8 mouse cellular contexts compared by ENCODE assay signal in the genomic region with DNA sequence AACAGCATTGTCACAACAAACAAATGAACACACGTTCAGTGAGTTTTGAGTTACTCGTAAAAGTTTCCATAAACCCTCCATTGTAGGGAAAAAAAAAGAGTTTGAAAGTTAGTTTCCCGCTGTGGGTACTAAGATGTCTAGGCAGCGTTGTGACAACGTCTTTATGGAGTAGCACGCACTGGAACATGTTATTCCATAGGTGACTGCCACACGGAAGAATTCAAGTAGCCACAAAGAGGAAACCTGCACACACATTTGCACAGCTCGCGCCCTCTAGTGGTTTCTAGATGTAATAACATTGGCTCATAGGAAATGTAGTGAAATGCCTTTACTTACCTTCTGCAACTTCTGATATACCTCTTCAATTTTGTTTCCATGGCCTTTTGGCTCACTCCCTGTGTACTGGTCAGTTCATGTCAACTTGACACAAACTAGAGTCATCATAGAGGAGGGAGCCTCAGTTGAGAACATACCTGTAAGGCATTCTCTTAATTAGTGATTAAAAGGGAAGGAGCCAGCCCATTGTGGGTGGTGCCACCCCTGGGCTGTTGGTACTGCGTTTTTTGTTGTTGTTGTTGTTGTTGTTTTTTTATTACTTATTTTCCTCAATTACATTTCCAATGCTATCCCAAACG. TPM values are rescaled to one million over a fixed set of nuclear protein-coding genes. Genes with fewer than 3 reads are reported as not detected.
A peak's percentile ranks its signal among the peaks of the same experiment; 100 is the strongest.
DNase-seq lines count a peak whose midpoint lies in the region; ATAC-seq and TF ChIP-seq lines count a peak whose summit lies in the region.

No protein-coding gene starts in this region.

- no peaks in the 10 kb centered on the region for H3K4me1 ChIP-seq in hindbrain, embryonic 14.5 days (replicated peaks; ENCODE audit: control insufficient read depth, insufficient read depth, low read length)
- H3K4me1 ChIP-seq in stomach, embryonic 15.5 days: no peaks in the 10 kb centered on the region

- DNase-seq in cerebellum, postnatal 10 days: peak; percentile 18 to 57
- DNase-seq in cerebellum, postnatal 36 days: no peak
- peak; percentile 83 for DNase-seq in embryo, embryonic 10.5 days (ENCODE audit: low spot score)
- DNase-seq in hindbrain, embryonic 14.5 days (ENCODE audit: low spot score): peak; percentile 70
- peak; percentile 55 for DNase-seq in lung, postnatal 25 days (ENCODE audit: low spot score)
- no peak for DNase-seq in ovary, postnatal 36 days (ENCODE audit: low spot score)

- H3ac ChIP-seq in C2C12 (ENCODE audit: control insufficient read depth, insufficient read length, low read depth): no peak overlapping the region

- H3K9ac ChIP-seq in hindbrain, embryonic 14.5 days: no peak overlapping the region
- no peak overlapping the region for H3K9ac ChIP-seq in stomach, embryonic 15.5 days

- no peak for ATAC-seq in hindbrain, embryonic 14.5 days (ENCODE audit: low FRiP score)
- ATAC-seq in stomach, embryonic 15.5 days (ENCODE audit: insufficient read depth, low FRiP score, low read depth): no peak

- H3K27me3 ChIP-seq in C2C12 (ENCODE audit: control insufficient read depth, insufficient read depth, insufficient read length): no peaks in the 10 kb centered on the region
- no peaks in the 10 kb centered on the region for H3K27me3 ChIP-seq in hindbrain, embryonic 14.5 days (ENCODE audit: control insufficient read depth, insufficient read depth, low read length)
- no peaks in the 10 kb centered on the region for H3K27me3 ChIP-seq in stomach, embryonic 15.5 days (replicated peaks)

- H3K4me3 ChIP-seq in C2C12 (ENCODE audit: insufficient read depth, poor library complexity, severe bottlenecking): no peak overlapping the region
- H3K4me3 ChIP-seq in hindbrain, embryonic 14.5 days (replicated peaks; ENCODE audit: low read length): no peak overlapping the region
- H3K4me3 ChIP-seq in stomach, embryonic 15.5 days (replicated peaks): no peak overlapping the region

- peak; percentile 30 for TF ChIP-seq CTCF in C2C12 (IDR thresholded peaks at IDR 0.05; ENCODE audit: control insufficient read depth, insufficient read depth, insufficient read length)

- H3K4me2 ChIP-seq in hindbrain, embryonic 14.5 days (replicated peaks): no peak overlapping the region
- peak overlapping the region; percentile 40 for H3K4me2 ChIP-seq in stomach, embryonic 15.5 days

- H3K79me2 ChIP-seq in C2C12 (ENCODE audit: control insufficient read depth, insufficient read depth): no peaks in the 10 kb centered on the region

- H3K79me3 ChIP-seq in C2C12 (ENCODE audit: low read depth): no peaks in the 10 kb centered on the region

- 29% methylated on average over 11 of the region's 11 CpGs for WGBS in hindbrain, embryonic 14.5 days
- WGBS in stomach, embryonic 15.5 days: 16% methylated on average over 11 of the region's 11 CpGs

- no peaks in the 10 kb centered on the region for H3K36me3 ChIP-seq in C2C12 (ENCODE audit: control insufficient read depth, insufficient read depth)
- no peaks in the 10 kb centered on the region for H3K36me3 ChIP-seq in hindbrain, embryonic 14.5 days (replicated peaks; ENCODE audit: control insufficient read depth, insufficient read depth)
- H3K36me3 ChIP-seq in stomach, embryonic 15.5 days: no peaks in the 10 kb centered on the region

- no peak overlapping the region for H3K27ac ChIP-seq in hindbrain, embryonic 14.5 days
- H3K27ac ChIP-seq in stomach, embryonic 15.5 days: no peak overlapping the region

- H3K9me3 ChIP-seq in hindbrain, embryonic 14.5 days (ENCODE audit: control insufficient read depth, low read length): no peaks in the 10 kb centered on the region
- no peaks in the 10 kb centered on the region for H3K9me3 ChIP-seq in stomach, embryonic 15.5 days

TF ChIP-seq in C2C12, 6 proteins besides CTCF, POLR2A, EP300 and RAD21:
- TF ChIP-seq USF1 (IDR thresholded peaks at IDR 0.05; ENCODE audit: low read depth) (no peak), MAX (IDR thresholded peaks at IDR 0.05) (no peak)

RNA-seq across cellular contexts. Expression of a gene that starts 19.3 kb away (rescaled TPM):
- polyA plus RNA-seq in C2C12 (2012; fragmentation: generic; extraction: Trizol): not detected
- polyA plus RNA-seq in hindbrain, embryonic 14.5 days (2014; fragmentation: Nextera tagmentation; extraction: Ambion mirVana): 0.23 and 0.25 TPM in 2 replicates
- 0.13 and 0.31 TPM in 2 replicates for polyA plus RNA-seq in stomach, embryonic 15.5 days (2015; fragmentation: Nextera tagmentation; extraction: Ambion mirVana)

RNA-seq across cellular contexts. Expression of a gene that starts 55.7 kb away (rescaled TPM):
- not detected for polyA plus RNA-seq in C2C12 (2012; fragmentation: generic; extraction: Trizol)
- polyA plus RNA-seq in hindbrain, embryonic 14.5 days (2014; fragmentation: Nextera tagmentation; extraction: Ambion mirVana): 2.5 and 2.8 TPM in 2 replicates
- 5.4 and 5.5 TPM in 2 replicates for polyA plus RNA-seq in stomach, embryonic 15.5 days (2015; fragmentation: Nextera tagmentation; extraction: Ambion mirVana)

Comparison
In these comparisons a context has a peak if more than half of its experiments do, and no peak if none do; other contexts are left out.
1. DNase-seq: peak in cerebellum, postnatal 10 days (2 of 2), embryo, embryonic 10.5 days (single experiment), hindbrain, embryonic 14.5 days (single experiment) and lung, postnatal 25 days (single experiment); none in cerebellum, postnatal 36 days (0 of 2) and ovary, postnatal 36 days (single experiment).